Mouse (Mus musculus) forebrain, embryonic 14.5 days (tissue): ENCODE measurements at regions not wholly inside any gene's neighbourhood (a gene's known extent, or its start where the extent isn't known, plus 50 kb on each side); places are given as distances from the start of the nearest gene placed in this dataset.
A peak's percentile ranks its signal among the peaks of the same experiment; 100 is the strongest.

Experiments used
- ATAC-seq: fragments of 200-750 bp; cut with Nextera tagmentation; 2 replicates; pipeline ENCODE4 v1.8.0; 2017; ENCODE audit warnings: mild to moderate bottlenecking, moderate library complexity
- DNase-seq: peaks from one replicate; pipeline ENCODE4 v3.0.0-alpha.2; 2015; ENCODE audit warnings: low spot score
- H3K27ac ChIP-seq: fragments of 300-500 bp; sonication (generic); 2 replicates; pipeline ENCODE4 v1.5.1; 2014; ENCODE audit warnings: low read depth, mild to moderate bottlenecking, control low read depth, low read length, moderate library complexity
- H3K27me3 ChIP-seq: fragments of 300-500 bp; sonication (generic); replicated peaks from 2 replicates; pipeline ENCODE4 v1.6.1; 2014; ENCODE audit warnings: low read length, control low read depth, mixed read lengths; ENCODE audit not compliant: control insufficient read depth, insufficient read depth
- H3K36me3 ChIP-seq: fragments of 300-500 bp; sonication (generic); 2 replicates; pipeline ENCODE4 v1.6.1; 2014; ENCODE audit warnings: low read length, control low read depth; ENCODE audit not compliant: control insufficient read depth, insufficient read depth
- H3K4me1 ChIP-seq: fragments of 300-500 bp; sonication (generic); 2 replicates; pipeline ENCODE4 v1.6.1; 2014; ENCODE audit warnings: antibody characterized with exemption, low read length, control low read depth; ENCODE audit not compliant: control insufficient read depth, insufficient read depth
- H3K4me2 ChIP-seq: fragments of 300-500 bp; sonication (generic); 2 replicates; pipeline ENCODE4 v1.6.1; 2014; ENCODE audit warnings: mild to moderate bottlenecking, control low read depth, low read length
- H3K4me3 ChIP-seq: fragments of 300-500 bp; sonication (generic); 2 replicates; pipeline ENCODE4 v1.5.1; 2014; ENCODE audit warnings: low read depth, low read length, control low read depth
- H3K9ac ChIP-seq: fragments of 300-500 bp; sonication (generic); 2 replicates; pipeline ENCODE4 v1.6.1; 2014; ENCODE audit warnings: mild to moderate bottlenecking, low read length, control low read depth, moderate library complexity
- H3K9me3 ChIP-seq: fragments of 300-500 bp; sonication (generic); replicated peaks from 2 replicates; pipeline ENCODE4 v1.6.1; 2016; ENCODE audit warnings: low read length, control low read depth, mixed read lengths; ENCODE audit not compliant: control insufficient read depth
- WGBS: fragments of 180-500 bp; shearing (Covaris S2); extraction: QIAGEN DNeasy Blood & Tissue Kit; methylation state at CpG from one replicate; pipeline ENCODE4 v1.1.7; 2014; 5-methylcytosine and 5-hydroxymethylcytosine counted together

- H3K4me2 ChIP-seq, result no peak overlapping the region
- H3K4me1 ChIP-seq, result 0 out of 2 replicates have a peak, but pooled peaks cover 2% of the 10 kb centered on the region
- no peak overlapping the region for H3K4me3 ChIP-seq
- no peaks in the 10 kb centered on the region for H3K9me3 ChIP-seq
- no peaks in the 10 kb centered on the region for H3K27me3 ChIP-seq
- 50% methylated on average over 5 of the region's 5 CpGs for WGBS
- H3K36me3 ChIP-seq, result no peaks in the 10 kb centered on the region
- DNase-seq, result peak; percentile 66
- no peak overlapping the region for H3K9ac ChIP-seq
- H3K27ac ChIP-seq, result peak overlapping the region; percentile 48; the same call in 1 of the 2 replicates
- ATAC-seq, result peak; percentile 70
Observed at GRCm38 (mm10) chr6:50009856-50010255, 100.2 kb upstream of the Mpp6 start.

- Histone ChIP-seq H3K9ac (no peak overlapping the region), H3K27me3 (no peaks in the 10 kb centered on the region), H3K4me2 (no peak overlapping the region), H3K9me3 (no peaks in the 10 kb centered on the region), H3K4me3 (no peak overlapping the region), H3K36me3 (no peaks in the 10 kb centered on the region), H3K27ac (no peak overlapping the region), H3K4me1 (0 out of 2 replicates have a peak, but pooled peaks cover 2% of the 10 kb centered on the region)
- 84% methylated on average over 12 of the region's 12 CpGs for WGBS
- ATAC-seq, result no peak
- DNase-seq, result no peak
Observed at GRCm38 (mm10) chr6:50011071-50011470, 99.0 kb upstream of the Mpp6 start.

GRCm38 (mm10) chr6:50011746-50012453 lies 98.1 kb upstream of the Mpp6 start:
- Histone ChIP-seq H3K27ac (no peak overlapping the region), H3K9ac (no peak overlapping the region), H3K4me3 (no peak overlapping the region), H3K27me3 (no peaks in the 10 kb centered on the region), H3K9me3 (no peaks in the 10 kb centered on the region), H3K4me2 (no peak overlapping the region), H3K36me3 (no peaks in the 10 kb centered on the region), H3K4me1 (0 out of 2 replicates have a peak, but pooled peaks cover 2% of the 10 kb centered on the region)
- DNase-seq (no peak), ATAC-seq (no peak)
- WGBS, result 61% methylated on average over 5 of the region's 5 CpGs

GRCm38 (mm10) chr6:50013067-50013466 lies 97.0 kb upstream of the Mpp6 start:
- H3K9me3 ChIP-seq, result no peaks in the 10 kb centered on the region
- no peak overlapping the region for H3K4me3 ChIP-seq
- H3K4me2 ChIP-seq, result no peak overlapping the region
- H3K9ac ChIP-seq, result no peak overlapping the region
- ATAC-seq (no peak), DNase-seq (no peak)
- H3K27ac ChIP-seq, result no peak overlapping the region
- WGBS, result 60% methylated on average over 5 of the region's 5 CpGs
- 0 out of 2 replicates have a peak, but pooled peaks cover 2% of the 10 kb centered on the region for H3K4me1 ChIP-seq
- H3K36me3 ChIP-seq, result no peaks in the 10 kb centered on the region
- no peaks in the 10 kb centered on the region for H3K27me3 ChIP-seq

DNA sequence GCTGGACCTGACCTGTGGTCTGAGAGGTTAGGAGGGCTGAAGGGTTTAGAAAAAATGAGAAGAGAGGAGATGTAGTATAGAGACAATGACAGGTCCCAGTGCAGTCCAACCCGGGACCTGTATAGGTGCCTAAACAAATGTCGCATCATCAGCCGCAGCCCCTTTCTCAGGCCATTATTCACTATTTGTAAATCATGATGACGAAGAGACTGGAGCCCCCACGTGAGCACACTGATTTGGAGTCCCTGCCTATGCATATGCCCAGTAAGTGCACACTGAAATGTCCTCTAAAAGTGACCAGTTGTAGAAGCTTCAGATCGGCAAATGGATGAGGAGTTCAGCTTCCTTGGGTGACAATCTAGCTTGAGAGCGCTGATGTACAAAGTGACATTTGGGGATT lies 96.2 kb upstream of the Mpp6 start:
- H3K4me2 ChIP-seq, result no peak overlapping the region
- H3K4me1 ChIP-seq, result 0 out of 2 replicates have a peak, but pooled peaks cover 2% of the 10 kb centered on the region
- H3K36me3 ChIP-seq, result no peaks in the 10 kb centered on the region
- WGBS, result 87% methylated on average over 7 of the region's 7 CpGs
- H3K27ac ChIP-seq, result no peak overlapping the region
- H3K9me3 ChIP-seq, result no peaks in the 10 kb centered on the region
- no peak overlapping the region for H3K9ac ChIP-seq
- no peak overlapping the region for H3K4me3 ChIP-seq
- ATAC-seq (no peak), DNase-seq (no peak)
- no peaks in the 10 kb centered on the region for H3K27me3 ChIP-seq

- DNase-seq (no peak), ATAC-seq (no peak)
- no peak overlapping the region for H3K4me3 ChIP-seq
- WGBS, result 91% methylated on average over 6 of the region's 6 CpGs
- no peak overlapping the region for H3K27ac ChIP-seq
- no peaks in the 10 kb centered on the region for H3K9me3 ChIP-seq
- no peak overlapping the region for H3K4me2 ChIP-seq
- no peaks in the 10 kb centered on the region for H3K4me1 ChIP-seq
- no peaks in the 10 kb centered on the region for H3K27me3 ChIP-seq
- H3K9ac ChIP-seq, result no peak overlapping the region
- no peaks in the 10 kb centered on the region for H3K36me3 ChIP-seq
Observed at GRCm38 (mm10) chr6:50027981-50028380, 82.1 kb upstream of the Mpp6 start.

- 76% methylated on average over 10 of the region's 10 CpGs for WGBS
- DNase-seq, result no peak
- no peak for ATAC-seq
Observed at GRCm38 (mm10) chr6:50029895-50030515, 80.0 kb upstream of the Mpp6 start.

DNA sequence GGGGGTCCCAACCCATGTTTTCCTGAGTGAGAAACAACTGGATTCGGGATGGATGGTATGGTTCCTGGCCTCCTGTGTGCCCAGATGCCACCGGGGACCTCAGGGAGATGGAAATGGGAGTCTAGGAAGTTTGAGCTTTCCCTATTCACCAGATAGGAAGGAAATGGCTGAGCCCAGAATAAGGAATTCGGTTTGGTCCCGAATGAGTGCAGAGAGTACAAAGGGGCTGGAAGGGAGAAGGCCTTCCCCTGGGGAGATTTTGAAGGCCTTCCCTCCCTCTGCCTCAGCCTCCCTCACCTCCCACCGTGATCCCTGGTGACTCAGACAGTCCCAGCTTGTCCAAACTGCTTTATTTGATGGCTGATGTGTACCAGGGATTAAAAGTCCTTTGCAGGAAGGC lies 78.7 kb upstream of the Mpp6 start:
- no peak overlapping the region for H3K4me3 ChIP-seq
- H3K4me1 ChIP-seq, result peaks cover 3% of the 10 kb centered on the region; the same call in 1 of the 2 replicates
- WGBS, result 64% methylated on average over 5 of the region's 5 CpGs
- no peak for DNase-seq
- no peak overlapping the region for H3K27ac ChIP-seq
- no peaks in the 10 kb centered on the region for H3K27me3 ChIP-seq
- H3K36me3 ChIP-seq, result no peaks in the 10 kb centered on the region
- no peak overlapping the region for H3K4me2 ChIP-seq
- no peak overlapping the region for H3K9ac ChIP-seq
- no peaks in the 10 kb centered on the region for H3K9me3 ChIP-seq
- no peak for ATAC-seq

More at GRCm38 (mm10) chr6:50029895-50030515, 80.0 kb upstream of the Mpp6 start:
- Histone ChIP-seq H3K9ac (no peak overlapping the region), H3K36me3 (no peaks in the 10 kb centered on the region), H3K4me3 (no peak overlapping the region), H3K27me3 (no peaks in the 10 kb centered on the region), H3K4me1 (peaks cover 3% of the 10 kb centered on the region; the same call in 1 of the 2 replicates), H3K9me3 (no peaks in the 10 kb centered on the region), H3K27ac (no peak overlapping the region), H3K4me2 (no peak overlapping the region)
